Mouse (Mus musculus): Measurements from ENCODE around the gene 9930021J03Rik.

DNA sequence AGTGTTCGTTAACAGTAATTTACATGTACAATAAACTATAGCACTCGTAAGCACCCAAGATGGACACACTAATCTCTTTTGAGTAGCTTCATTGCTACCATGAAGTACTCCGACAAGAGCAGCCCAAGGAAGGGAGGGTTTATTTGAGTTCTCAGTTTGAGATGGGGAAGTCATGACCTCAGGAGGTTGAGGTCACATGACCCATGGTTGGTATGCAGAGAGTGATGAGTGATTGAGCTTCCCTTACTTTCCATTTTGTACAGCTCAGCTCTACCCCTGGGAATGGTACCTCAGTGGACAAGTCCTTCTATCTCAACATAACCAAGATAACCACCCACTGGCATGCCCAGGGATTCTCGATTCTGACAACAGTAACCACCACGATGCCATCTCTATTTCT is 22.8 kb upstream of the 9930021J03Rik start:
- TF ChIP-seq CTCF (conservative IDR thresholded peaks at IDR 0.05; ENCODE audit: low read length) (no peak), NANOG (IDR thresholded peaks at IDR 0.05; ENCODE audit: borderline replicate concordance, low read length) (no peak), POU5F1 (IDR thresholded peaks at IDR 0.05; ENCODE audit: borderline replicate concordance, low read length) (no peak)
